Mouse (Mus musculus) hindbrain, embryonic 15.5 days (tissue): ENCODE results near the gene Eme1. TPM values are rescaled to one million over a fixed set of nuclear protein-coding genes. Genes with fewer than 3 reads are reported as not detected.
A peak's percentile ranks its signal among the peaks of the same experiment; 100 is the strongest.
"Not testable (repeated sequence)": the region's sequence is repeated elsewhere in the genome, so short reads cannot be mapped to it uniquely, and the experiment has no call there.

Experiments
- ATAC-seq: fragments of 200-750 bp; cut with Nextera tagmentation; 2 replicates; pipeline ENCODE4 v1.8.0; 2017; ENCODE audit warnings: low read depth, moderate number of reproducible peaks, moderate TSS enrichment; ENCODE audit not compliant: low FRiP score
- H3K27ac ChIP-seq: fragments of 300-500 bp; sonication (generic); replicated peaks from 2 replicates; pipeline ENCODE4 v1.5.1; 2015; ENCODE audit warnings: mild to moderate bottlenecking, inconsistent platforms
- H3K27me3 ChIP-seq: fragments of 300-500 bp; sonication (generic); 2 replicates; pipeline ENCODE4 v1.6.1; 2015; ENCODE audit warnings: control low read depth, inconsistent platforms
- H3K36me3 ChIP-seq: fragments of 300-500 bp; sonication (generic); 2 replicates; pipeline ENCODE4 v1.6.1; 2015; ENCODE audit warnings: control low read depth, inconsistent platforms
- H3K4me1 ChIP-seq: fragments of 300-500 bp; sonication (generic); replicated peaks from 2 replicates; pipeline ENCODE4 v1.6.1; 2015; ENCODE audit warnings: control low read depth, inconsistent platforms
- H3K4me2 ChIP-seq: fragments of 300-500 bp; sonication (generic); 2 replicates; pipeline ENCODE4 v1.6.1; 2015; ENCODE audit warnings: moderate library complexity, mild to moderate bottlenecking, inconsistent platforms
- H3K4me3 ChIP-seq: fragments of 300-500 bp; sonication (generic); 2 replicates; pipeline ENCODE4 v1.5.1; 2015; ENCODE audit warnings: mild to moderate bottlenecking, inconsistent platforms
- H3K9ac ChIP-seq: fragments of 300-500 bp; sonication (generic); 2 replicates; pipeline ENCODE4 v1.6.1; 2015; ENCODE audit warnings: inconsistent platforms
- H3K9me3 ChIP-seq: fragments of 300-500 bp; sonication (generic); 2 replicates; pipeline ENCODE4 v1.6.1; 2016; ENCODE audit warnings: control low read depth, inconsistent platforms
- WGBS: fragments of 180-500 bp; shearing (Covaris S2); methylation state at CpG from one replicate; pipeline ENCODE4 v1.1.7; 2015; 5-methylcytosine and 5-hydroxymethylcytosine counted together
- polyA plus RNA-seq: library from polyadenylated mRNA; unstranded; fragments of >200 nt; fragmentation: Nextera tagmentation; extraction: Ambion mirVana; gene quantifications from 2 replicates; pipeline ENCODE4 v1.2.1, GENCODE M21; 2015

The Eme1 gene
- polyA plus RNA-seq = 4.0 and 5.8 TPM in 2 replicates

DNA sequence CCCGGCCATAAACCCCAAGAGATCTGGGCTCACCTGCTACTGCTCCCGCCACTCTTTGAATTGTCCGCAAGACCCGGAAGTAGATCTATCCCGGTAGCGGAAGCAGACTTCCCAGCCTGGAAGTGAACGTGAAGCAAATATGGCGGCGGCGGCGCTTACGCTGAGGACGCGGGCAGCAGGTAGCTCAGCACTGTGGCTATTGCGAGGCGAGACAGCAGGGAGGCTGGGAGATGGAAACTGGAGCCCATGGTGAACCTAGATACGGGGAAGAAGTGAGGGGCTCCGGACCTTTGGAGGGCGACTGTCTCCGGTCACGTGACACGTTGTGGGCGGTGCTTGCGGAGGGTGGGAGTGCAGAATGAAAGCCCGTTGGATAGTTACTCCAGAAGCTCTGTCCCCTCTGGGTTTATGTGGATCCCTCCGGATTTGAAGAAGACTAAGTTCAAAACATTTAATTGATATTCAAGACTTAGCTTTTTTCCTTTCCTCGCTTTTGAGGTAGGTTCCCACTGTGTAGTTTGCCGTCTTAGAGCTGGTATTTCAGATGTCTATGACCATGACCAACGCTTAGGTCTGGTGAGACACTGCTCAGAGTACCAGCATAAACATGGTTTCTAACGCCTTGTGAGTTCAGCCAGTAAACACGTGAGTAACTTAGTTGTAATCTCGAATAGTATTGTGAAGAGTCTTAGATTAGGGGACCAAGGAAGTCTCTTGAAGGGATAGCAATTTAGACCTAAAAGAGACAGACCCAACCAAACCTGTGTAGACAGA lies at the start of gene Eme1, which contains the start of gene Mrpl27:
Gene Eme1 (minus strand): TSS at position 302 of the 774 bp plus-strand sequence.
Gene Mrpl27 (plus strand): TSS at position 105 of the 774 bp plus-strand sequence.
- H3K4me1 ChIP-seq = peaks cover 18% of the 10 kb centered on the region
- peaks cover 4% of the 10 kb centered on the region; the same call in 1 of the 2 replicates for H3K36me3 ChIP-seq
- H3K4me3 ChIP-seq = peak within 1 kb of the TSS; percentile 86
- ATAC-seq = peak; percentile 94
- peak within 1 kb of the TSS; percentile 99 for H3K27ac ChIP-seq
- peak within 1 kb of the TSS; percentile 74 for H3K9ac ChIP-seq
- peak within 1 kb of the TSS; percentile 80 for H3K4me2 ChIP-seq
- no peaks in the 10 kb centered on the region for H3K27me3 ChIP-seq
- no peaks in the 10 kb centered on the region for H3K9me3 ChIP-seq
- under 1% methylated on average over 32 of the region's 32 CpGs for WGBS

DNA sequence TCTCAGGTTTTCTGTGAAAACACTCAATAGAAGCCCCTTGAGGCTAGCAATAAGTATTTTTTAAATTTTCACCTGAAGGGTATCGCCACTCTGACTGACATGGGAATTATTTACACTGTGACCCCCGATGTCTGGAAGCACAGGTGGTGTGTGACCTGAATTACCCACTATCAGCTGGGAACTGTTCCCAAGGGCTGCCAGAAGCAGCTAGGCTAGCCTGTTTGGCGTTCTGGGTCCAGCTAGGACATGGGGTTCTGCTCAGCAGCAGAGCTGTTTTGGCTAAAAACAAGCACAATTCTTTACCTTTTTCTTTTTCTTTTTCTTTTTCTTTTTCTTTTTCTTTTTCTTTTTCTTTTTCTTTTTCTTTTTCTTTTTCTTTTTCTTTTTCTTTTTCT lies 48.4 kb upstream of the Eme1 start:
- H3K4me3 ChIP-seq = no peak overlapping the region
- no peaks in the 10 kb centered on the region for H3K36me3 ChIP-seq
- no peak overlapping the region for H3K4me2 ChIP-seq
- ATAC-seq = no peak
- H3K9me3 ChIP-seq = no peaks in the 10 kb centered on the region
- H3K27me3 ChIP-seq = no peaks in the 10 kb centered on the region
- H3K27ac ChIP-seq = no peak overlapping the region
- peaks cover 3% of the 10 kb centered on the region; the same call in 1 of the 2 replicates for H3K4me1 ChIP-seq
- whole genome bisulfite sequencing = 45% methylated on average over 3 of the region's 3 CpGs
- no peak overlapping the region for H3K9ac ChIP-seq

- H3K4me3 ChIP-seq = no peak overlapping the region
- H3K9ac ChIP-seq = 0 out of 2 replicates have a peak overlapping the region, but pooled peaks have one; percentile 6
- 48% methylated on average over 27 of the region's 27 CpGs for WGBS
- no peak overlapping the region for H3K27ac ChIP-seq
- H3K4me2 ChIP-seq = 0 out of 2 replicates have a peak overlapping the region, but pooled peaks have one; percentile 5
- no peaks in the 10 kb centered on the region for H3K9me3 ChIP-seq
- H3K4me1 ChIP-seq = peaks cover 3% of the 10 kb centered on the region; the same call in 1 of the 2 replicates
- no peaks in the 10 kb centered on the region for H3K36me3 ChIP-seq
- H3K27me3 ChIP-seq = no peaks in the 10 kb centered on the region
- no peak for ATAC-seq
Observed at GRCm38 (mm10) chr11:94701401-94702215, 47.8 kb upstream of the Eme1 start.

- Histone ChIP-seq H3K4me1 (peaks cover 3% of the 10 kb centered on the region; the same call in 1 of the 2 replicates), H3K9ac (no peak overlapping the region), H3K36me3 (no peaks in the 10 kb centered on the region), H3K27me3 (no peaks in the 10 kb centered on the region), H3K4me3 (no peak overlapping the region), H3K27ac (no peak overlapping the region), H3K4me2 (no peak overlapping the region), H3K9me3 (no peaks in the 10 kb centered on the region)
- 95% methylated on average over 3 of the region's 3 CpGs for WGBS
- ATAC-seq = no peak
Observed at GRCm38 (mm10) chr11:94699399-94699798, 45.6 kb upstream of the Eme1 start.

DNA sequence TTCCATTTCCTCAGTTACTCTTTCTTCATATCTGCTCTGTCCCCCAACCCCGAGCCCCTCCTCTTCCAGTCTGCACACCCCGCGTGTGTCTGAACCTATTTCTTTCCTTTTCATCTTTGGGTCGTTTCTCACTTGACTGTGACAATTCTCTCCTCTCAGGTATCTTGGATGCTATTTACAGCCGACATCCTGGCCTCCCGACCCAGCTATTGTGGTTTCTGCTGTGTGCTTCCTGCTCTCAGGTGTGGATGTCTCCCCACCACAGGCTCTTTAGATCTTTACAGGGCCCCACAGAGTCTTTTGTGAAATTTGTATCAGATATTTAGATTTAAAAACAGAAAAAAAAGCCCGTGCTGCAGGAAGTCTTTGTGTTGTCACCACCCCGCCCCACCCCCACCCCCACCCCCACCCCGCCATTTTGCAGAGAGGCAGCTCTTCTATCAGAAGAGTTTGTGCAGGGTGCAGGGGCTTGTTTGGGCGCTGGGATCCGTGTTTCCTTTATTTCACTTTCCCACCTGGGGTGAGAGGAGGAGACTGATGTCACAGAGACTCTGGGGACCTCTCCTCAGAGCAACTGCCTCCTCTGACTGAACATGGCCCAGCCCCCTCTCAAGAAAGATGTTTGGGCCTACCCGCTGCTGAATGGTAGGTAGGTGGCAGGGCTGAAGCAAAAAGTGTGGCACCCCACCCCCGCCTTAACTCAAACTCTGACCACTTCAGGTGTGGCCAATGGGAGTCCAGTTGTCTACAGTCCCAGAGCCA lies 44.1 kb upstream of the Eme1 start:
- WGBS = 49% methylated on average over 13 of the region's 13 CpGs
- Histone ChIP-seq H3K9me3 (no peaks in the 10 kb centered on the region), H3K4me3 (no peak overlapping the region), H3K9ac (no peak overlapping the region), H3K36me3 (no peaks in the 10 kb centered on the region), H3K4me2 (no peak overlapping the region), H3K27me3 (no peaks in the 10 kb centered on the region), H3K27ac (no peak overlapping the region), H3K4me1 (peaks cover 3% of the 10 kb centered on the region; the same call in 1 of the 2 replicates)
- ATAC-seq = no peak

DNA sequence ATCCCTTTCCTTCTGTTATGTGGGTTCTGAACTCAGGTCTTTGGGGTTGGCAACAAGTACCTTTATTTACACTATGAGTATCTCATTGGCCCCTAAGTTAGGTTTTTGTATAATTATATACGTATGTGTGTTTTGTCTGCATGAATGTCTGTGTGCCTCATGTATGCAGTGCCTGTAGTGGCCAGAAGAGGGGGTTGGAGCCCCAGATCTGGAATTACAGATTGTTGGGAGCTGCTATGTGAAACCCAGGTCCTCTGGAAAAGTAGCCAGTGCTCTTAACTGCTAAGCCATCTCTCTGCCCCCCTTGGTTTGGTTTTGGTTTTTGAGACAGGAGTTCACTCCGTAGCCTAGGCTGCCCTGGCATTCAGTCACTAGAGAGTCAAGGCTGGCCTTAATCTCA lies 43.4 kb upstream of the Eme1 start:
- no peak overlapping the region for H3K9ac ChIP-seq
- H3K27ac ChIP-seq = no peak overlapping the region
- H3K4me1 ChIP-seq = peaks cover 3% of the 10 kb centered on the region; the same call in 1 of the 2 replicates
- H3K4me2 ChIP-seq = no peak overlapping the region
- H3K9me3 ChIP-seq = no peaks in the 10 kb centered on the region
- WGBS = 95% methylated on average over 2 of the region's 2 CpGs
- H3K36me3 ChIP-seq = no peaks in the 10 kb centered on the region
- no peak overlapping the region for H3K4me3 ChIP-seq
- no peak for ATAC-seq
- no peaks in the 10 kb centered on the region for H3K27me3 ChIP-seq

DNA sequence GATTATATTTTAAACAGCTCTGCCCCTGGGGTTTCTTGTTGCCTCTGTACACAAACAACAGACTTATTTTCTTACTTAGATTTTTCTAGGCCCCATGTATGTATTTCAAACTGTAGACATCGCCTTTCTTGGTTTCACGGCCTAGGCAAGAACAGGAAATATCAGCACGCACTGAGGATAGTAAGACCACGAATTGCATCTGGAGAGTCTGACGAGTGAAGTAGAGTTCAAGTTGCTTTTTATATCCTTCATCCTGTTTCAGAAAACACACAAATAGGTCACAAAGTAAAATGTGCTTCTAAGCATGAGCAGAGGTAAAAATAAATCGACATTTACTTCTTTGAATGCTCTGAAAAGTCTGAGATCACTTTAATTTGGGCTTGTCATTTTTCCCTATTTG lies 41.7 kb upstream of the Eme1 start:
- no peaks in the 10 kb centered on the region for H3K9me3 ChIP-seq
- H3K4me3 ChIP-seq = no peak overlapping the region
- ATAC-seq = no peak
- no peak overlapping the region for H3K4me2 ChIP-seq
- no peaks in the 10 kb centered on the region for H3K4me1 ChIP-seq
- no peak overlapping the region for H3K9ac ChIP-seq
- no peak overlapping the region for H3K27ac ChIP-seq
- no peaks in the 10 kb centered on the region for H3K27me3 ChIP-seq
- no peaks in the 10 kb centered on the region for H3K36me3 ChIP-seq
- 86% methylated on average over 6 of the region's 6 CpGs for WGBS

DNA sequence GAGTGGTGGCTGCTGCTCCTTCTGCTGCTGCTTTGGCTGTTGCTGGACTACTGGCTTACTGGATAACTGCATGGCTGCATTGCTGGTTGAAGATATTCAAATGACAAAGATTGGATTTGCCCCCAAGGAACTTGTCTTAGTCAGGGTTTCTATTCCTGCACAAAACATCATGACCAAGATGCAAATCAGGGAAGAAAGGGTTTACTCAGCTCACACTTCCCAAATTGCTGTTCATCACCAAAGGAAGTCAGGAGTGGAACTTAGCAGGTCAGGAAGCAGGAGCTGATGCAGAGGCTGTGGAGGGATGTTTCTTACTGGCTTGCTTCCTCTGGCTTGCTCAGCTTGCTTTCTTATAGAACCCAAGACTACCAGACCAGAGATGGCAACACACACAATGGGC lies 38.7 kb upstream of the Eme1 start:
- not testable (repeated sequence) for H3K4me2 ChIP-seq, H3K4me3 ChIP-seq, H3K9ac ChIP-seq, H3K36me3 ChIP-seq, H3K27me3 ChIP-seq, ATAC-seq, H3K4me1 ChIP-seq, H3K27ac ChIP-seq, H3K9me3 ChIP-seq

DNA sequence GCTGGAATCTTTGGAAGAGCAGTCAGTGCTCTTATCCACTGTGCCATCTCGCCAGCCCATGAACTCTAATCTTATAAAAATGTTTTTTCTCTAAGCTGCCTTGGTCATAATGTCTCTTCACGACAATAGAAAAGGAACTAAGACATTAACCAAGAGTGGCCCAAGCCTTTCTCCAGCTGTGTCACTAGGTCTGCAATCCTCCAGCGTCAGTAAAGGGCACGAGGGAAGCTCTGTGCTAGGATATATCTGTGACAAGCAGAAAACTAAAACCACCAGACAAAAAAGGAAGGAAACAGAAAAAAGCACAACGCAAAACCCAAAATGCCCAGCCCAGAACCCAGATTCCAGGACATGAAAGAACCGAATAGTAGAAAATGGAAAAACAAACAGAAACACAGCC lies 33.4 kb upstream of the Eme1 start:
- Histone ChIP-seq H3K4me2 (no peak overlapping the region), H3K4me1 (no peaks in the 10 kb centered on the region), H3K9ac (no peak overlapping the region), H3K27ac (no peak overlapping the region), H3K9me3 (no peaks in the 10 kb centered on the region), H3K27me3 (no peaks in the 10 kb centered on the region), H3K4me3 (no peak overlapping the region), H3K36me3 (no peaks in the 10 kb centered on the region)
- no peak for ATAC-seq
- 87% methylated on average over 6 of the region's 6 CpGs for WGBS

- no peak overlapping the region for H3K27ac ChIP-seq
- no peak for ATAC-seq
- WGBS = 84% methylated on average over 7 of the region's 7 CpGs
- H3K4me1 ChIP-seq = peaks cover 7% of the 10 kb centered on the region; the same call in 1 of the 2 replicates
- H3K4me2 ChIP-seq = no peak overlapping the region
- H3K27me3 ChIP-seq = no peaks in the 10 kb centered on the region
- H3K4me3 ChIP-seq = no peak overlapping the region
- H3K9ac ChIP-seq = no peak overlapping the region
- H3K36me3 ChIP-seq = no peaks in the 10 kb centered on the region
- H3K9me3 ChIP-seq = no peaks in the 10 kb centered on the region
Observed at GRCm38 (mm10) chr11:94682427-94682826, 28.7 kb upstream of the Eme1 start.

- Histone ChIP-seq H3K9ac (no peak overlapping the region), H3K4me2 (no peak overlapping the region), H3K9me3 (no peaks in the 10 kb centered on the region), H3K36me3 (no peaks in the 10 kb centered on the region), H3K4me1 (peaks cover 8% of the 10 kb centered on the region), H3K27ac (no peak overlapping the region), H3K4me3 (no peak overlapping the region), H3K27me3 (no peaks in the 10 kb centered on the region)
- WGBS = 87% methylated on average over 4 of the region's 4 CpGs
- ATAC-seq = no peak
Observed at GRCm38 (mm10) chr11:94681640-94682039, 27.9 kb upstream of the Eme1 start.
